Mouse (Mus musculus): ENCODE measurements around the gene Zfp503. TPM values are rescaled to one million over a fixed set of nuclear protein-coding genes. Genes with fewer than 3 reads are reported as not detected.

The Zfp503 gene
- polyA plus RNA-seq, 1 experiment, result not detected

GRCm38 (mm10) chr14:21983311-21983949 is 6.0 kb downstream of the Zfp503 start:
- 0 out of 2 replicates have a peak overlapping the region, but pooled peaks have one; percentile 6 for H3K4me3 ChIP-seq (ENCODE audit: insufficient read depth, low read depth, low read length)
- H3K4me1 ChIP-seq (ENCODE audit: control insufficient read depth, insufficient read depth, low read length), result peaks cover 18% of the 10 kb centered on the region
- WGBS, result 16% methylated on average over 22 of the region's 22 CpGs
- H3K27ac ChIP-seq (ENCODE audit: insufficient read depth, low read depth, low read length), result no peak overlapping the region
- TF ChIP-seq POLR2A (IDR thresholded peaks at IDR 0.05; ENCODE audit: insufficient read depth, low read depth, low read length), result no peak
- TF ChIP-seq CTCF (IDR thresholded peaks at IDR 0.05; ENCODE audit: insufficient read depth, low read depth, low read length), result no peak

- H3K4me3 ChIP-seq (ENCODE audit: insufficient read depth, low read depth, low read length), result no peak overlapping the region
- H3K4me1 ChIP-seq (ENCODE audit: control insufficient read depth, insufficient read depth, low read length), result peaks cover 16% of the 10 kb centered on the region
- 23% methylated on average over 38 of the region's 38 CpGs for WGBS
- no peak for TF ChIP-seq POLR2A (IDR thresholded peaks at IDR 0.05; ENCODE audit: insufficient read depth, low read depth, low read length)
- no peak for TF ChIP-seq CTCF (IDR thresholded peaks at IDR 0.05; ENCODE audit: insufficient read depth, low read depth, low read length)
- H3K27ac ChIP-seq (ENCODE audit: insufficient read depth, low read depth, low read length), result no peak overlapping the region
Observed at GRCm38 (mm10) chr14:21982592-21983310, 6.7 kb downstream of the Zfp503 start.

GRCm38 (mm10) chr14:21982096-21982591 is 7.3 kb downstream of the Zfp503 start:
- Histone ChIP-seq H3K4me1 (ENCODE audit: control insufficient read depth, insufficient read depth, low read length) (peaks cover 10% of the 10 kb centered on the region), H3K4me3 (ENCODE audit: insufficient read depth, low read depth, low read length) (no peak overlapping the region), H3K27ac (ENCODE audit: insufficient read depth, low read depth, low read length) (no peak overlapping the region)
- 29% methylated on average over 14 of the region's 14 CpGs for WGBS
- TF ChIP-seq POLR2A (IDR thresholded peaks at IDR 0.05; ENCODE audit: insufficient read depth, low read depth, low read length) (no peak), CTCF (IDR thresholded peaks at IDR 0.05; ENCODE audit: insufficient read depth, low read depth, low read length) (no peak)

- Histone ChIP-seq H3K4me1 (ENCODE audit: control insufficient read depth, insufficient read depth, low read length) (peaks cover 7% of the 10 kb centered on the region), H3K4me3 (ENCODE audit: insufficient read depth, low read depth, low read length) (no peak overlapping the region), H3K27ac (ENCODE audit: insufficient read depth, low read depth, low read length) (no peak overlapping the region)
- WGBS, result 1% methylated on average over 22 of the region's 22 CpGs
- TF ChIP-seq POLR2A (IDR thresholded peaks at IDR 0.05; ENCODE audit: insufficient read depth, low read depth, low read length) (no peak), CTCF (IDR thresholded peaks at IDR 0.05; ENCODE audit: insufficient read depth, low read depth, low read length) (peak; percentile 68)
Observed at GRCm38 (mm10) chr14:21981462-21981861, 7.9 kb downstream of the Zfp503 start.

- no peak overlapping the region for H3K4me3 ChIP-seq (ENCODE audit: insufficient read depth, low read depth, low read length)
- no peak overlapping the region for H3K27ac ChIP-seq (ENCODE audit: insufficient read depth, low read depth, low read length)
- no peak for TF ChIP-seq POLR2A (IDR thresholded peaks at IDR 0.05; ENCODE audit: insufficient read depth, low read depth, low read length)
- TF ChIP-seq CTCF (IDR thresholded peaks at IDR 0.05; ENCODE audit: insufficient read depth, low read depth, low read length), result no peak
Observed at GRCm38 (mm10) chr14:21968978-21969377, 20.4 kb downstream of the Zfp503 start.

GRCm38 (mm10) chr14:21967375-21968010 is 21.9 kb downstream of the Zfp503 start:
- no peak overlapping the region for H3K4me3 ChIP-seq (ENCODE audit: insufficient read depth, low read depth, low read length)
- WGBS, result 68% methylated on average over 12 of the region's 12 CpGs
- no peak overlapping the region for H3K27ac ChIP-seq (ENCODE audit: insufficient read depth, low read depth, low read length)
- H3K4me1 ChIP-seq (ENCODE audit: control insufficient read depth, insufficient read depth, low read length), result no peaks in the 10 kb centered on the region
- TF ChIP-seq CTCF (IDR thresholded peaks at IDR 0.05; ENCODE audit: insufficient read depth, low read depth, low read length) (no peak), POLR2A (IDR thresholded peaks at IDR 0.05; ENCODE audit: insufficient read depth, low read depth, low read length) (no peak)

More at GRCm38 (mm10) chr14:21968978-21969377, 20.4 kb downstream of the Zfp503 start:
- 50% methylated on average over 4 of the region's 4 CpGs for WGBS
- H3K4me1 ChIP-seq (ENCODE audit: control insufficient read depth, insufficient read depth, low read length), result no peaks in the 10 kb centered on the region

GRCm38 (mm10) chr14:21966276-21966675 is 23.1 kb downstream of the Zfp503 start:
- 54% methylated on average over 5 of the region's 5 CpGs for WGBS
- H3K27ac ChIP-seq (ENCODE audit: insufficient read depth, low read depth, low read length), result no peak overlapping the region
- no peaks in the 10 kb centered on the region for H3K4me1 ChIP-seq (ENCODE audit: control insufficient read depth, insufficient read depth, low read length)
- H3K4me3 ChIP-seq (ENCODE audit: insufficient read depth, low read depth, low read length), result no peak overlapping the region
- no peak for TF ChIP-seq POLR2A (IDR thresholded peaks at IDR 0.05; ENCODE audit: insufficient read depth, low read depth, low read length)
- no peak for TF ChIP-seq CTCF (IDR thresholded peaks at IDR 0.05; ENCODE audit: insufficient read depth, low read depth, low read length)

GRCm38 (mm10) chr14:21962381-21963050 is 26.9 kb downstream of the Zfp503 start:
- Histone ChIP-seq H3K4me1 (ENCODE audit: control insufficient read depth, insufficient read depth, low read length) (no peaks in the 10 kb centered on the region), H3K27ac (ENCODE audit: insufficient read depth, low read depth, low read length) (no peak overlapping the region), H3K4me3 (ENCODE audit: insufficient read depth, low read depth, low read length) (no peak overlapping the region)
- WGBS, result 82% methylated on average over 22 of the region's 22 CpGs
- TF ChIP-seq CTCF (IDR thresholded peaks at IDR 0.05; ENCODE audit: insufficient read depth, low read depth, low read length), result no peak
- TF ChIP-seq POLR2A (IDR thresholded peaks at IDR 0.05; ENCODE audit: insufficient read depth, low read depth, low read length), result no peak

Data from olfactory bulb, adult 2 months (tissue).